Mouse (Mus musculus) megakaryocyte, embryonic 14.5 days (primary cell): ENCODE data around the gene Armc5. TPM values are rescaled to one million over a fixed set of nuclear protein-coding genes. Genes with fewer than 3 reads are reported as not detected.

Experiments
- H3K27me3 ChIP-seq: replicated peaks from 2 replicates; pipeline ENCODE3; 2012; ENCODE audit warnings: inconsistent platforms
- H3K36me3 ChIP-seq: replicated peaks from 2 replicates; pipeline ENCODE3; 2012; ENCODE audit warnings: low read length, inconsistent platforms, mixed read lengths
- H3K4me1 ChIP-seq: 2 replicates; pipeline ENCODE4 v1.6.1; 2012; ENCODE audit warnings: inconsistent platforms
- H3K4me3 ChIP-seq: replicated peaks from 2 replicates; pipeline ENCODE3; 2012; ENCODE audit warnings: moderate library complexity, mild to moderate bottlenecking, inconsistent platforms
- H3K9me3 ChIP-seq: 2 replicates; pipeline ENCODE4 v1.6.1; 2012; ENCODE audit warnings: inconsistent platforms
- FLI1 ChIP-seq: IDR thresholded peaks from 2 replicates; pipeline ENCODE4 v1.6.1; 2012; ENCODE audit warnings: low read length, inconsistent platforms, mixed read lengths
- GATA1 ChIP-seq: IDR thresholded peaks from 3 replicates; pipeline ENCODE4 v1.6.1; 2012; ENCODE audit warnings: mixed read lengths, low read length, inconsistent platforms, borderline replicate concordance
- polyA plus RNA-seq: library from polyadenylated mRNA; stranded (reverse); fragments of >175 nt; gene quantifications from 2 replicates; pipeline ENCODE4 v1.2.3, GENCODE M21; 2012; ENCODE audit warnings: low replicate concordance; ENCODE audit not compliant: insufficient read depth

Gene Armc5
- polyA plus RNA-seq, 1 experiment = 23.8 TPM

GRCm38 (mm10) chr7:128282532-128283244 is 45.5 kb downstream of the Armc5 start:
- Histone ChIP-seq H3K36me3 (peaks cover 89% of the 10 kb centered on the region), H3K4me3 (no peak overlapping the region), H3K4me1 (no peaks in the 10 kb centered on the region), H3K9me3 (no peaks in the 10 kb centered on the region), H3K27me3 (no peaks in the 10 kb centered on the region)
- TF ChIP-seq FLI1 (no peak), GATA1 (no peak)

DNA sequence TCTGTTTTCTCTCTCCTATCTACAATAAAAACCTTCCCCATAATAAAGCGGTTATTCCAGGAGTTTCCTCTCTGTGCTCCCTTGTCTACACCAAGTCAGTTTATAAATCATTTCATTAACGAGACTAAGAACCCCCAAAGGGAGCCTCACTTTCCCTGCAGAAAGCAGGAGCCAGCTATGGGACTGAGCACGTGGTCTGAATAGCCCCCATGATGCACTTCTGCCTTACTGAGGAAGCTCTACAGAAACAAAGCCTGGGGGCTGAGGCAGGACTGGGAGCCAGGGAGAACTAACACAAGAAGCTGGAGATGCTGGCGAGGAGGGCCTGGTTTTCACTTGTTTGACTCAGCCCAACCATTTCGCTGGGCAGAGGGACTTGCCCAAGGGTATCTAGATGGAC is 46.9 kb downstream of the Armc5 start:
- Histone ChIP-seq H3K9me3 (no peaks in the 10 kb centered on the region), H3K36me3 (peaks cover 90% of the 10 kb centered on the region), H3K27me3 (no peaks in the 10 kb centered on the region), H3K4me1 (peaks cover 9% of the 10 kb centered on the region), H3K4me3 (no peak overlapping the region)
- TF ChIP-seq GATA1 (no peak), FLI1 (no peak)

GRCm38 (mm10) chr7:128285060-128285459 is 47.9 kb downstream of the Armc5 start:
- Histone ChIP-seq H3K4me3 (no peak overlapping the region), H3K27me3 (no peaks in the 10 kb centered on the region), H3K4me1 (peaks cover 19% of the 10 kb centered on the region), H3K9me3 (no peaks in the 10 kb centered on the region), H3K36me3 (peaks cover 89% of the 10 kb centered on the region)
- TF ChIP-seq GATA1 (no peak), FLI1 (no peak)

- no peak overlapping the region for H3K4me3 ChIP-seq
Observed at GRCm38 (mm10) chr7:128288923-128289544, 51.9 kb downstream of the Armc5 start.

More at GRCm38 (mm10) chr7:128288923-128289544, 51.9 kb downstream of the Armc5 start:
- Histone ChIP-seq H3K27me3 (no peaks in the 10 kb centered on the region), H3K36me3 (peaks cover 96% of the 10 kb centered on the region), H3K9me3 (no peaks in the 10 kb centered on the region), H3K4me1 (peaks cover 25% of the 10 kb centered on the region)
- TF ChIP-seq GATA1 = no peak
- TF ChIP-seq FLI1 = no peak

Other genes starting within 250 kb of the Armc5 start
- gene Pycard, start 243.5 kb upstream of the Armc5 start, polyA plus RNA-seq = 1.1 and 17.0 TPM in 2 replicates
- gene Trim72, start 233.4 kb upstream of the Armc5 start, polyA plus RNA-seq = 0.50 TPM in 1 of 2 replicates, not detected in the other
- gene Itgam, start 174.7 kb upstream of the Armc5 start, polyA plus RNA-seq = 0.69 and 6.0 TPM in 2 replicates
- not detected in 2 replicates for gene Gm49368, start 174.7 kb upstream of the Armc5 start, polyA plus RNA-seq
- gene Itgax, start 107.8 kb upstream of the Armc5 start, polyA plus RNA-seq = not detected in 2 replicates
- 0.26 TPM in 1 of 2 replicates, not detected in the other for gene Itgad, start 83.0 kb upstream of the Armc5 start, polyA plus RNA-seq
- 7.2 TPM in 1 of 2 replicates, not detected in the other for gene Cox6a2, start 31.0 kb upstream of the Armc5 start, polyA plus RNA-seq
- gene 9130023H24Rik, start 689 bp downstream of the Armc5 start, polyA plus RNA-seq = 0.97 and 1.2 TPM in 2 replicates
- gene Tgfb1i1, start 9.5 kb downstream of the Armc5 start, polyA plus RNA-seq = 12.9 TPM in 2 replicates
- gene Slc5a2, start 28.3 kb downstream of the Armc5 start, polyA plus RNA-seq = not detected in 2 replicates
- 17.4 and 21.3 TPM in 2 replicates for gene BC017158, start 60.8 kb downstream of the Armc5 start, polyA plus RNA-seq
- 650 and 1,157 TPM in 2 replicates for gene Rgs10, start 181.4 kb downstream of the Armc5 start, polyA plus RNA-seq
- 63.5 and 82.1 TPM in 2 replicates for gene Tial1, start 224.4 kb downstream of the Armc5 start, polyA plus RNA-seq